Mouse (Mus musculus) forebrain, embryonic 10.5 days (tissue): ENCODE results near the gene Krt87. TPM values are rescaled to one million over a fixed set of nuclear protein-coding genes. Genes with fewer than 3 reads are reported as not detected.

ENCODE experiments used
- DNase-seq: peaks from one replicate; pipeline ENCODE4 v3.0.0-alpha.2; 2017; ENCODE audit warnings: low spot score; ENCODE audit errors: extremely low spot score
- H3K27ac ChIP-seq: fragments of 300-500 bp; sonication (generic); 2 replicates; pipeline ENCODE4 v1.5.1; 2016; ENCODE audit warnings: mild to moderate bottlenecking
- H3K27me3 ChIP-seq: fragments of 300-500 bp; sonication (generic); 2 replicates; pipeline ENCODE4 v1.6.1; 2016; ENCODE audit warnings: mild to moderate bottlenecking; ENCODE audit not compliant: poor library complexity, severe bottlenecking
- H3K36me3 ChIP-seq: fragments of 300-500 bp; sonication (generic); replicated peaks from 2 replicates; pipeline ENCODE4 v1.6.1; 2016; ENCODE audit warnings: mild to moderate bottlenecking, moderate library complexity
- H3K4me1 ChIP-seq: fragments of 300-500 bp; sonication (generic); 2 replicates; pipeline ENCODE4 v1.6.1; 2016
- H3K4me3 ChIP-seq: fragments of 300-500 bp; sonication (generic); 2 replicates; pipeline ENCODE4 v1.5.1; 2016; ENCODE audit warnings: mild to moderate bottlenecking, moderate library complexity
- H3K9me3 ChIP-seq: fragments of 300-500 bp; sonication (generic); 2 replicates; pipeline ENCODE4 v1.6.1; 2016; ENCODE audit warnings: mild to moderate bottlenecking, moderate library complexity
- WGBS: fragments of 180-500 bp; shearing (Covaris S2); methylation state at CpG from one replicate; pipeline ENCODE4 v1.1.7; 2016; 5-methylcytosine and 5-hydroxymethylcytosine counted together
- polyA plus RNA-seq: library from polyadenylated mRNA; unstranded; fragments of >200 nt; fragmentation: Nextera tagmentation; extraction: Ambion mirVana; gene quantifications from 2 replicates; pipeline ENCODE4 v1.2.1, GENCODE M21; 2016

Gene Krt87
- 0.10 TPM in 1 of 2 replicates, not detected in the other for polyA plus RNA-seq

GRCm38 (mm10) chr15:101438555-101438954 is at the start of gene Krt87:
TSS of gene Krt87 (minus strand) at chr15:101438804.
- H3K36me3 ChIP-seq, result no peaks in the 10 kb centered on the region
- H3K27ac ChIP-seq, result no peak within 1 kb of the TSS
- peak within 1 kb of the TSS; percentile 50 for H3K4me3 ChIP-seq
- H3K4me1 ChIP-seq, result peaks cover 9% of the 10 kb centered on the region
- no peaks in the 10 kb centered on the region for H3K9me3 ChIP-seq
- peaks cover 56% of the 10 kb centered on the region for H3K27me3 ChIP-seq
- no peak for DNase-seq
- 3% methylated on average over 34 of the region's 34 CpGs for WGBS

GRCm38 (mm10) chr15:101485911-101486635 is 47.5 kb upstream of the Krt87 start:
- Histone ChIP-seq H3K36me3 (no peaks in the 10 kb centered on the region), H3K9me3 (no peaks in the 10 kb centered on the region), H3K27ac (no peak overlapping the region), H3K4me1 (peaks cover 7% of the 10 kb centered on the region), H3K27me3 (no peaks in the 10 kb centered on the region), H3K4me3 (no peak overlapping the region)
- 84% methylated on average over 11 of the region's 11 CpGs for WGBS
- no peak for DNase-seq

GRCm38 (mm10) chr15:101484939-101485338 is 46.3 kb upstream of the Krt87 start:
- Histone ChIP-seq H3K27ac (no peak overlapping the region; the same call in 1 of the 2 replicates), H3K9me3 (no peaks in the 10 kb centered on the region), H3K4me3 (no peak overlapping the region), H3K27me3 (peaks cover 11% of the 10 kb centered on the region), H3K36me3 (no peaks in the 10 kb centered on the region), H3K4me1 (peaks cover 7% of the 10 kb centered on the region)
- 86% methylated on average over 1 of the region's 1 CpGs for WGBS
- DNase-seq, result no peak

GRCm38 (mm10) chr15:101483646-101484045 is 45.0 kb upstream of the Krt87 start:
- DNase-seq, result no peak

GRCm38 (mm10) chr15:101482056-101482455 is 43.5 kb upstream of the Krt87 start:
- no peak overlapping the region for H3K4me3 ChIP-seq
- H3K4me1 ChIP-seq, result peaks cover 19% of the 10 kb centered on the region
- no peaks in the 10 kb centered on the region for H3K36me3 ChIP-seq
- H3K27me3 ChIP-seq, result peaks cover 37% of the 10 kb centered on the region
- H3K9me3 ChIP-seq, result no peaks in the 10 kb centered on the region
- no peak for DNase-seq
- 57% methylated on average over 4 of the region's 4 CpGs for WGBS
- no peak overlapping the region for H3K27ac ChIP-seq

More at GRCm38 (mm10) chr15:101483646-101484045, 45.0 kb upstream of the Krt87 start:
- Histone ChIP-seq H3K27me3 (peaks cover 24% of the 10 kb centered on the region), H3K4me3 (no peak overlapping the region), H3K27ac (no peak overlapping the region), H3K9me3 (no peaks in the 10 kb centered on the region), H3K36me3 (no peaks in the 10 kb centered on the region), H3K4me1 (peaks cover 19% of the 10 kb centered on the region)
- WGBS, result 84% methylated on average over 1 of the region's 1 CpGs

GRCm38 (mm10) chr15:101479666-101480060 is 41.1 kb upstream of the Krt87 start:
- Histone ChIP-seq H3K27me3 (peaks cover 37% of the 10 kb centered on the region), H3K4me3 (peak overlapping the region; percentile 44), H3K36me3 (no peaks in the 10 kb centered on the region), H3K27ac (peak overlapping the region; percentile 8; the same call in 1 of the 2 replicates), H3K4me1 (peaks cover 12% of the 10 kb centered on the region), H3K9me3 (no peaks in the 10 kb centered on the region)
- no peak for DNase-seq
- WGBS, result 39% methylated on average over 11 of the region's 11 CpGs

- Histone ChIP-seq H3K9me3 (no peaks in the 10 kb centered on the region), H3K4me3 (peak overlapping the region; percentile 44), H3K36me3 (no peaks in the 10 kb centered on the region), H3K4me1 (peaks cover 12% of the 10 kb centered on the region), H3K27me3 (peaks cover 37% of the 10 kb centered on the region), H3K27ac (peak overlapping the region; percentile 8; the same call in 1 of the 2 replicates)
- 11% methylated on average over 31 of the region's 31 CpGs for WGBS
- DNase-seq, result peak; percentile 54
Measured at GRCm38 (mm10) chr15:101479007-101479665, 40.5 kb upstream of the Krt87 start.

- Histone ChIP-seq H3K4me1 (no peaks in the 10 kb centered on the region), H3K36me3 (no peaks in the 10 kb centered on the region), H3K27ac (no peak within 1 kb of the TSS), H3K9me3 (no peaks in the 10 kb centered on the region), H3K27me3 (peaks cover 7% of the 10 kb centered on the region), H3K4me3 (no peak within 1 kb of the TSS)
- DNase-seq, result peak; percentile 49
- WGBS, result 33% methylated on average over 10 of the region's 10 CpGs
Measured at GRCm38 (mm10) chr15:101472952-101473528, 34.4 kb upstream of the Krt87 start, which contains the start of gene Krt86. TSS of gene Krt86 (plus strand) at chr15:101473478.

GRCm38 (mm10) chr15:101469093-101469492 is 30.5 kb upstream of the Krt87 start:
- 93% methylated on average over 4 of the region's 4 CpGs for WGBS
- no peak overlapping the region for H3K27ac ChIP-seq
- no peaks in the 10 kb centered on the region for H3K4me1 ChIP-seq
- no peak overlapping the region for H3K4me3 ChIP-seq
- no peaks in the 10 kb centered on the region for H3K27me3 ChIP-seq
- no peaks in the 10 kb centered on the region for H3K36me3 ChIP-seq
- no peaks in the 10 kb centered on the region for H3K9me3 ChIP-seq
- DNase-seq, result no peak

GRCm38 (mm10) chr15:101463651-101464050 is 25.0 kb upstream of the Krt87 start, which contains the start of gene Krt81:
TSS of gene Krt81 (minus strand) at chr15:101463751.
- Histone ChIP-seq H3K4me1 (peaks cover 8% of the 10 kb centered on the region), H3K9me3 (no peaks in the 10 kb centered on the region)
- 87% methylated on average over 13 of the region's 13 CpGs for WGBS

GRCm38 (mm10) chr15:101459283-101459682 is 20.7 kb upstream of the Krt87 start:
- H3K4me3 ChIP-seq, result no peak overlapping the region
- DNase-seq, result no peak

More at GRCm38 (mm10) chr15:101463651-101464050, 25.0 kb upstream of the Krt87 start, which contains the start of gene Krt81:
- DNase-seq, result no peak
- Histone ChIP-seq H3K27ac (no peak within 1 kb of the TSS), H3K36me3 (no peaks in the 10 kb centered on the region), H3K4me3 (no peak within 1 kb of the TSS), H3K27me3 (no peaks in the 10 kb centered on the region)

GRCm38 (mm10) chr15:101458361-101458930 is 19.8 kb upstream of the Krt87 start:
- Histone ChIP-seq H3K4me1 (peaks cover 15% of the 10 kb centered on the region), H3K9me3 (peaks cover 6% of the 10 kb centered on the region; the same call in 1 of the 2 replicates), H3K27me3 (no peaks in the 10 kb centered on the region), H3K36me3 (no peaks in the 10 kb centered on the region), H3K4me3 (no peak overlapping the region), H3K27ac (peak overlapping the region; percentile 44; the same call in 1 of the 2 replicates)
- no peak for DNase-seq
- WGBS, result 64% methylated on average over 16 of the region's 16 CpGs

More at GRCm38 (mm10) chr15:101459283-101459682, 20.7 kb upstream of the Krt87 start:
- H3K36me3 ChIP-seq, result no peaks in the 10 kb centered on the region
- H3K27me3 ChIP-seq, result no peaks in the 10 kb centered on the region
- WGBS, result 82% methylated on average over 14 of the region's 14 CpGs
- H3K9me3 ChIP-seq, result peaks cover 6% of the 10 kb centered on the region; the same call in 1 of the 2 replicates
- H3K27ac ChIP-seq, result no peak overlapping the region
- peaks cover 14% of the 10 kb centered on the region for H3K4me1 ChIP-seq
